Mouse (Mus musculus) G1E (cell line): ENCODE measurements around the gene Mccc1.

Experiments used
- CTCF ChIP-seq: IDR thresholded peaks from 2 replicates; pipeline ENCODE4 v1.5.1; 2012; ENCODE audit warnings: low read depth, low read length, inconsistent platforms, mixed read lengths
- GATA1 ChIP-seq: IDR thresholded peaks from 2 replicates; pipeline ENCODE4 v1.6.1; 2012; ENCODE audit warnings: borderline replicate concordance, low read length, inconsistent platforms, mixed read lengths
- TAL1 ChIP-seq: conservative IDR thresholded peaks from 2 replicates; pipeline ENCODE4 v1.6.1; 2012; ENCODE audit warnings: low read depth, low read length, inconsistent platforms, mixed read lengths

DNA sequence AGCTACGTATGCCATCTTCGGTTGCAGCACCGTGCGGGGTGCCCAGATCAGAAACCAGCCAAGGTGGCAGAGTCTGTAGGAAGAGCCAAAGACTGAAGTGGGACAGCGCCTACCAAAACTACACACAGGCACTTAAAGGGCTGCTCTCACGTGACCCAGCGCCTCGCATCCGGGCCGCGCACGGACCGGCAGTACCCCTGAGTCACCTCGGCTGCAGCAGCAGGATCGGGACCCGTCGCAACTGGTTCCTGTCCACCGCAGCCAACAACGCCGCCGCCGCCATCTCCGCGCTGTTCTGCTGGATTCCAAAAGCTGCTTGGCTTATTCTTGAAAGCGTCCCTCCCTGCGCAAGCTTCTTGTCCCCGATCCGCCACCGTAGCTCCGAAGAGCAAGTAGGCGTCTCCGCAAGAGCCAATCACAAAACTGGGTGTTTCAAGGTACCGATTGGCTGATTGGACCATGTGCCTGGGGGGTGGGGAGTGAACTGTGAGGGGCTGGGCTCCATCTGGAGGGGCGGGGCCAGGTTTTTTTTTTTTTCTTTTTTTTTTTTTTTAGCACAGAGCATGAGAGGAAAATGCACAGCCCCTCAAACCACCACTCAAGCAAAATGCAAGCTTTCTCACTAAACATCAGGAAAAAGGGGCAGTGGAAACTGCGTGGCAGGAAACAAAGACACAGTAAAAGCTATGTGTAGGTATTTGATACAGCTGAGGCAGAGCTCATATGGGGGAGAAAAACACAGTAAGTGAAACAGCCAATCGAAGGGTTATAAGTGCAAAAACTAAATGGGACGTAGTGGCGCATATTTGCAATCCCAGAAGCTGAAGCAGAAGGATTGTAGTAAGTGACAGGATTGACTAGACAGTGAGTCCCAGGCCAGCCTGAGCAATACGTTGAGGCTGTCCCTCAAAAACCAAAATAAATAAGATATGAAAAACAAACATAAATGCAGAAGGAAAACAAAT is at the start of gene Mccc1:
- TF ChIP-seq CTCF (no peak), TAL1 (no peak), GATA1 (no peak)
